11 mouse cellular contexts compared by ENCODE assay signal in genomic region chr3:128990183-128990912, GRCm38 (mm10).
A peak's percentile ranks its signal among the peaks of the same experiment; 100 is the strongest.
DNase-seq lines count a peak whose midpoint lies in the region; ATAC-seq lines count a peak whose summit lies in the region.
"Had no signal": no experiment of that assay in that cellular context is flagged by ENCODE, and none has a peak within 500 bp of the region (broad histone marks: within the 10 kb centered on the region; RNA-seq: fewer than 3 reads in every experiment).

No protein-coding gene starts in this region.

- no peak overlapping the region for H3K27ac ChIP-seq in embryonic facial prominence, embryonic 14.5 days (replicated peaks; ENCODE audit: low read depth, low read length)
- H3K27ac ChIP-seq in embryonic facial prominence, embryonic 10.5 days (replicated peaks): no peak overlapping the region
- no peak overlapping the region for H3K27ac ChIP-seq in hindbrain, embryonic 13.5 days
- no peak overlapping the region for H3K27ac ChIP-seq in hindbrain, embryonic 12.5 days
- no peak overlapping the region for H3K27ac ChIP-seq in midbrain, embryonic 15.5 days
- no peak overlapping the region for H3K27ac ChIP-seq in midbrain, embryonic 16.5 days (ENCODE audit: low read length)
- H3K27ac ChIP-seq in stomach, embryonic 15.5 days: no peak overlapping the region

- 72% methylated on average over 17 of the region's 17 CpGs for WGBS in embryonic facial prominence, embryonic 14.5 days
- 87% methylated on average over 17 of the region's 17 CpGs for WGBS in embryonic facial prominence, embryonic 10.5 days
- WGBS in hindbrain, embryonic 13.5 days: 80% methylated on average over 17 of the region's 17 CpGs
- WGBS in hindbrain, embryonic 12.5 days: 82% methylated on average over 17 of the region's 17 CpGs
- WGBS in midbrain, embryonic 15.5 days: 86% methylated on average over 17 of the region's 17 CpGs
- WGBS in midbrain, embryonic 16.5 days: 80% methylated on average over 17 of the region's 17 CpGs
- 61% methylated on average over 17 of the region's 17 CpGs for whole genome bisulfite sequencing in stomach, embryonic 15.5 days

- peak; percentile 75 for DNase-seq in embryonic facial prominence, embryonic 14.5 days (ENCODE audit: low spot score)
- no peak for DNase-seq in embryonic facial prominence, embryonic 10.5 days (ENCODE audit: low spot score)
- no peak for DNase-seq in left cerebral cortex, postnatal 4 days
- DNase-seq: kidney, postnatal 25 days had no signal

- H3K9ac ChIP-seq in embryonic facial prominence, embryonic 14.5 days (ENCODE audit: low read depth, low read length): no peak overlapping the region
- no peak overlapping the region for H3K9ac ChIP-seq in hindbrain, embryonic 13.5 days
- H3K9ac ChIP-seq in hindbrain, embryonic 12.5 days: no peak overlapping the region
- no peak overlapping the region for H3K9ac ChIP-seq in midbrain, embryonic 15.5 days
- no peak overlapping the region for H3K9ac ChIP-seq in midbrain, embryonic 16.5 days (ENCODE audit: low read depth, low read length)
- no peak overlapping the region for H3K9ac ChIP-seq in stomach, embryonic 15.5 days

- H3K4me2 ChIP-seq in embryonic facial prominence, embryonic 14.5 days (ENCODE audit: low read depth, low read length): no peak overlapping the region
- H3K4me2 ChIP-seq in hindbrain, embryonic 13.5 days: no peak overlapping the region
- H3K4me2 ChIP-seq in hindbrain, embryonic 12.5 days (replicated peaks): no peak overlapping the region
- no peak overlapping the region for H3K4me2 ChIP-seq in midbrain, embryonic 15.5 days
- H3K4me2 ChIP-seq in midbrain, embryonic 16.5 days (ENCODE audit: low read length): no peak overlapping the region
- H3K4me2 ChIP-seq in stomach, embryonic 15.5 days: peak overlapping the region; percentile 23; the same call in 1 of the 2 replicates
- H3K4me2 ChIP-seq: midbrain, embryonic 11.5 days had no signal

- H3K4me3 ChIP-seq in embryonic facial prominence, embryonic 14.5 days (ENCODE audit: low read depth, low read length): no peak overlapping the region
- H3K4me3 ChIP-seq in embryonic facial prominence, embryonic 10.5 days: no peak overlapping the region
- no peak overlapping the region for H3K4me3 ChIP-seq in hindbrain, embryonic 13.5 days
- H3K4me3 ChIP-seq in hindbrain, embryonic 12.5 days: no peak overlapping the region
- H3K4me3 ChIP-seq in midbrain, embryonic 15.5 days: no peak overlapping the region
- no peak overlapping the region for H3K4me3 ChIP-seq in midbrain, embryonic 16.5 days (ENCODE audit: low read depth, low read length)
- no peak overlapping the region for H3K4me3 ChIP-seq in stomach, embryonic 15.5 days (replicated peaks)

- intact Hi-C loops in left cerebral cortex, postnatal 4 days (cut with DNase I): no loop called here

- H3K9me3 ChIP-seq in embryonic facial prominence, embryonic 14.5 days (ENCODE audit: control insufficient read depth, low read length): no peaks in the 10 kb centered on the region
- H3K9me3 ChIP-seq in embryonic facial prominence, embryonic 10.5 days: no peaks in the 10 kb centered on the region
- H3K9me3 ChIP-seq in hindbrain, embryonic 13.5 days: no peaks in the 10 kb centered on the region
- H3K9me3 ChIP-seq in hindbrain, embryonic 12.5 days (replicated peaks): no peaks in the 10 kb centered on the region
- H3K9me3 ChIP-seq in midbrain, embryonic 15.5 days: no peaks in the 10 kb centered on the region
- H3K9me3 ChIP-seq in midbrain, embryonic 16.5 days (replicated peaks; ENCODE audit: control insufficient read depth, low read length, poor library complexity, severe bottlenecking): no peaks in the 10 kb centered on the region
- no peaks in the 10 kb centered on the region for H3K9me3 ChIP-seq in stomach, embryonic 15.5 days

- no peaks in the 10 kb centered on the region for H3K27me3 ChIP-seq in embryonic facial prominence, embryonic 14.5 days (replicated peaks; ENCODE audit: control insufficient read depth, insufficient read depth, low read length)
- no peaks in the 10 kb centered on the region for H3K27me3 ChIP-seq in embryonic facial prominence, embryonic 10.5 days (replicated peaks; ENCODE audit: low read depth, poor library complexity, severe bottlenecking)
- H3K27me3 ChIP-seq in hindbrain, embryonic 13.5 days: no peaks in the 10 kb centered on the region
- no peaks in the 10 kb centered on the region for H3K27me3 ChIP-seq in hindbrain, embryonic 12.5 days
- no peaks in the 10 kb centered on the region for H3K27me3 ChIP-seq in midbrain, embryonic 15.5 days (replicated peaks)
- H3K27me3 ChIP-seq in midbrain, embryonic 16.5 days (ENCODE audit: control insufficient read depth, insufficient read depth, low read depth, low read length): no peaks in the 10 kb centered on the region
- H3K27me3 ChIP-seq in stomach, embryonic 15.5 days (replicated peaks): no peaks in the 10 kb centered on the region
- H3K27me3 ChIP-seq: Patski had no signal

- peak; percentile 80 for ATAC-seq in embryonic facial prominence, embryonic 14.5 days (ENCODE audit: low read depth)
- peak; percentile 36; the same call in 1 of the 2 replicates for ATAC-seq in hindbrain, embryonic 13.5 days (ENCODE audit: low FRiP score)
- ATAC-seq in hindbrain, embryonic 12.5 days (ENCODE audit: low FRiP score): no peak
- peak; percentile 33; the same call in 1 of the 2 replicates for ATAC-seq in midbrain, embryonic 15.5 days (replicated peaks)
- no peak for ATAC-seq in midbrain, embryonic 16.5 days
- no peak for ATAC-seq in stomach, embryonic 15.5 days (ENCODE audit: insufficient read depth, low FRiP score, low read depth)

- no peaks in the 10 kb centered on the region for H3K4me1 ChIP-seq in embryonic facial prominence, embryonic 14.5 days (ENCODE audit: control insufficient read depth, insufficient read depth, low read length)
- no peaks in the 10 kb centered on the region for H3K4me1 ChIP-seq in embryonic facial prominence, embryonic 10.5 days
- H3K4me1 ChIP-seq in hindbrain, embryonic 13.5 days (replicated peaks): no peaks in the 10 kb centered on the region
- no peaks in the 10 kb centered on the region for H3K4me1 ChIP-seq in hindbrain, embryonic 12.5 days
- no peaks in the 10 kb centered on the region for H3K4me1 ChIP-seq in midbrain, embryonic 15.5 days
- no peaks in the 10 kb centered on the region for H3K4me1 ChIP-seq in midbrain, embryonic 16.5 days (ENCODE audit: control insufficient read depth, insufficient read depth, low read length)
- 0 out of 2 replicates have a peak, but pooled peaks cover 3% of the 10 kb centered on the region for H3K4me1 ChIP-seq in stomach, embryonic 15.5 days

- H3K36me3 ChIP-seq in embryonic facial prominence, embryonic 14.5 days (ENCODE audit: control insufficient read depth, insufficient read depth, low read length): no peaks in the 10 kb centered on the region
- no peaks in the 10 kb centered on the region for H3K36me3 ChIP-seq in embryonic facial prominence, embryonic 10.5 days (replicated peaks)
- H3K36me3 ChIP-seq in hindbrain, embryonic 13.5 days: no peaks in the 10 kb centered on the region
- no peaks in the 10 kb centered on the region for H3K36me3 ChIP-seq in hindbrain, embryonic 12.5 days
- H3K36me3 ChIP-seq in midbrain, embryonic 15.5 days (replicated peaks): no peaks in the 10 kb centered on the region
- no peaks in the 10 kb centered on the region for H3K36me3 ChIP-seq in midbrain, embryonic 16.5 days (ENCODE audit: control insufficient read depth, insufficient read depth, low read length)
- no peaks in the 10 kb centered on the region for H3K36me3 ChIP-seq in stomach, embryonic 15.5 days

Comparison
In these comparisons a context has a peak if more than half of its experiments do, and no peak if none do; other contexts are left out.
1. ATAC-seq: peak in embryonic facial prominence, embryonic 14.5 days (single experiment), hindbrain, embryonic 13.5 days (single experiment) and midbrain, embryonic 15.5 days (single experiment); none in hindbrain, embryonic 12.5 days (single experiment), midbrain, embryonic 16.5 days (single experiment) and stomach, embryonic 15.5 days (single experiment).